Mouse (Mus musculus) megakaryocyte-erythroid progenitor cell, adult 5-6 weeks (primary cell): ENCODE results near the gene E2f3. TPM values are rescaled to one million over a fixed set of nuclear protein-coding genes. Genes with fewer than 3 reads are reported as not detected.

ENCODE experiments used
- total RNA-seq, 2 experiments: library from RNA; stranded (forward) in 1 of 2; stranded (reverse) in 1 of 2; fragments of 200-1000, 215-1000 nt in 1 of 2; fragments of >200 nt in 1 of 2; fragmentation: Nextera tagmentation in 1 of 2; gene quantifications; 2 replicates each; pipeline ENCODE4 v1.2.3; 2014 to 2017

E2f3 gene
- total RNA-seq, 2 experiments from 2014 or later: 14.8 to 20.6 TPM

Other genes starting within 250 kb of the E2f3 start
- gene Cdkal1, start 130.4 kb downstream of the E2f3 start, total RNA-seq (2014; fragmentation: Nextera tagmentation): 21.4 and 28.9 TPM in 2 replicates
- gene Cdkal1, start 130.4 kb downstream of the E2f3 start, total RNA-seq (2017): 18.8 and 56.2 TPM in 2 replicates
- gene Mboat1, start 150.4 kb upstream of the E2f3 start, total RNA-seq (2014; fragmentation: Nextera tagmentation): 0.87 and 1.2 TPM in 2 replicates
- 0.38 and 0.65 TPM in 2 replicates for gene Mboat1, start 150.4 kb upstream of the E2f3 start, total RNA-seq (2017)